Mouse (Mus musculus) mesoderm, embryonic 11.5 days (tissue): ENCODE results near the gene Rnf31.

ENCODE experiments used
- DNase-seq: peaks from one replicate; pipeline ENCODE4 v3.0.0-alpha.2; 2012; ENCODE audit warnings: low read depth, low spot score

Rnf31 gene

GRCm38 (mm10) chr14:55577871-55578667 is 13.4 kb upstream of the Rnf31 start, which contains the start of gene Psme1:
Psme1 (plus strand) TSS chr14:55578123.
- peak; percentile 72 for DNase-seq

- no peak for DNase-seq
These were observed 12.7 kb upstream of the Rnf31 start for GRCm38 (mm10) chr14:55578668-55579269.

- DNase-seq, result no peak
These were observed 11.7 kb upstream of the Rnf31 start for GRCm38 (mm10) chr14:55579511-55580496.

- no peak for DNase-seq
These were observed 10.8 kb upstream of the Rnf31 start for GRCm38 (mm10) chr14:55580731-55581130.

- no peak for DNase-seq
These were observed 9.4 kb upstream of the Rnf31 start for GRCm38 (mm10) chr14:55581981-55582681.

GRCm38 (mm10) chr14:55584303-55584701 is 7.2 kb upstream of the Rnf31 start:
- no peak for DNase-seq

- peak; percentile 51 for DNase-seq
These were observed 6.6 kb upstream of the Rnf31 start, which contains the start of gene Emc9 for GRCm38 (mm10) chr14:55584702-55585565. Emc9 (minus strand) TSS chr14:55585302.

GRCm38 (mm10) chr14:55585566-55585960 is 5.9 kb upstream of the Rnf31 start:
- DNase-seq, result no peak

- DNase-seq, result no peak
These were observed 5.4 kb upstream of the Rnf31 start for GRCm38 (mm10) chr14:55586149-55586548.

GRCm38 (mm10) chr14:55589271-55589670 is 2.2 kb upstream of the Rnf31 start:
- no peak for DNase-seq

- no peak for DNase-seq
These were observed 1.6 kb upstream of the Rnf31 start for GRCm38 (mm10) chr14:55589771-55590448.

- DNase-seq, result peak; percentile 96
These were observed 669 bp upstream of the Rnf31 start, which contains the start of gene Psme2 for GRCm38 (mm10) chr14:55590748-55591330. Psme2 (minus strand) TSS chr14:55591113.

GRCm38 (mm10) chr14:55592226-55592625 is 718 bp downstream of the Rnf31 start:
- no peak for DNase-seq

GRCm38 (mm10) chr14:55596036-55596690 is 4.7 kb downstream of the Rnf31 start:
- DNase-seq, result no peak

- DNase-seq, result no peak
These were observed 7.2 kb downstream of the Rnf31 start for GRCm38 (mm10) chr14:55598521-55599390.

GRCm38 (mm10) chr14:55603271-55603632 is 11.7 kb downstream of the Rnf31 start, which contains the start of gene Irf9:
Irf9 (plus strand) TSS chr14:55603571.
- no peak for DNase-seq
